Mouse (Mus musculus) thymus, postnatal 25 days (tissue): ENCODE results near the gene Rad54l2.

ENCODE experiments used
- DNase-seq: peaks from one replicate; pipeline ENCODE4 v3.0.0; 2022

Gene Rad54l2

DNA sequence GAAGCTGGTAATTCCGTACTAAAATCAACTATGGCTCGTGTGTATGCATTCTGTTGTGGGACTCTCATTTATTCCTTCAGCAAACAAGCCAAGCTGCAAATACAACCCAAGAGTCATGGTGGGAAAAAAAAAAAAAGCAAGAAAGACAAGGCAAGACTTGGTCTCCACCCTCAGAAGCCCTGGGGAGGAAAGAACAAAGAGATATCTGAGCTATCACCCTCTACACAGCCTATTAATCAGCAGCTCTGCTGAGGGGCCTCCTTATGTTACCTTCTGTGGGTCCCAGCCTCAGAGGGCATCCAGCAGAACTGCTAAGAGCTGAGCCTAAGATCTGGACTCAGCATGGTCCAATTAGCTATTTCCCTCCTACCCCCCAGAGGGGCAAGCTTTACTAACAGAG, 115.1 kb downstream of the Rad54l2 start:
- no peak for DNase-seq

DNA sequence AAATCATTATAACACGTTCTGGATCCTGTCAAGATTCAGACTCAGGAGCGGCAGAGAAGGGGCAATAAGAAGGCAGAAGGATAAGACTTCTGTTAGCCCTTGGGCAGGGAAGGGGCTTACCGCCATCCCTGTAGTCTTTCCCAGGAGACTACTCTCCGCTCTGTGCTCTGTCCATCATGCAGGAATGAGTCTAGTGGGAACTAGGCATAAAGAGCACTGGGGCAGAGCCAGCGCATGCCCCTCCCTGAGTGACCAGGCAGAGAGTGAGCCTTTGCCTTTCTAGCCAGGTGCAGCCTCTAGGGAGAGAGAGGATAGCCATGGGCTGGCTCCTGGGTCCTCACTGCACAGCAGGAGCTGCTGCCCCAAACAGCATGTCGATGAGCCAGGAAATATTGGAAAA, 124.1 kb downstream of the Rad54l2 start:
- no peak for DNase-seq

DNA sequence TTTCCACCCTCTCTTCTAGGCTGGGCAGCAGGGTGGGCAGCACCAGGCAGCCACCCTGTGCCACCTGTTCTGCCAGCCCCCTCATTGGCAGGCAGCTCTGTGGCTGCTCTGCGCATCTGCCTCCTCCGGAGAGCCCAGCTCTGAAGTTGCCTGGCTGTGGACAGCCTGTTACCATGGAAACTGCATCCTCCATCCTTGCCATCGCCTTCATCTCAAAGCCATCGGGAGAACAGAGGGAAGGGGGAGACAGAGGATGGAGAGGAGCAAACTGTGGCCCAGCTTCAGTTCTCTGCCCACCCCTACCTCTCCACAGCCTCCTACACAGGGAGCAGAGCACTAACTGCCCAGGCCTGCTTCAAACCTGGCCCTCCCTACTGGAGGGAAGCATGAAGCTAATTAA, 124.6 kb downstream of the Rad54l2 start:
- DNase-seq, result no peak

DNA sequence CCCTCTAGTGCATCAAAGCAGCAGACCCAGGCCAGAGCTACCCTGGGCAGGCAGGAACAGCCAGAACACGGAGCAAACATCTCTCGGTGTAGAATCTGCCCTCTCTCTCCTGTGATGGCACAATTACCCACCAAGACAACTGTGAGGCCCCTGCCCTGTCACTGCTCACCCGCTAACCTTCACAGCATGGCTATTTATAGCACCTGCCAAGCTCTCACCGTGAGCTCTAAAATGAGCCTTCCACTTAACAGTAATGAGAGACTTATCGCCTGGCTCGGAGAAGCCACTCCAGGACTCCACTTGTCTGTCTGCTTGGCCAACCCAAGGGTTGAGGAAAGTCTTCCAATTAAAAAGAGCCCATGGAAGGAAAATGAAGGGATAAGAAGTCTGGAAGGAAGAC, 125.8 kb downstream of the Rad54l2 start:
- no peak for DNase-seq

DNA sequence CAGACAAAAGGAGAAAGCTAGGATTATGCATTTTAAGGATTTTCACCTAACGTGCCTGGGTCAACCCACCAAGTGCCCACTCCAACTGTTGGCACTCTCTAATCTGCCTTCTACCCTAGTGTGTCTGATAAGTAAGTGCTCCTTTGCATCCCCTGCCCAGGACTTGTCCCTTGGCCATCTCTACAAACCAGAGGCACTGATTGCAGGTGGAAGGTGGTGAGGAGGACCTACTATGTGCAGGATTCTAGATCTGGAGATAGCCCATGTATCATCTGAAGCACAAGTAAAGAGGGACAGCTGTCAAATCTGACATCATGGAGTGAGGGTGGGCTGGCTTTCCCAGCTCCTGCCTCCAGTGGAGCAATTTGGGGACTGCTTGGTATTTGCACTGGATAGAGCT, 129.1 kb downstream of the Rad54l2 start:
- DNase-seq, result no peak

DNA sequence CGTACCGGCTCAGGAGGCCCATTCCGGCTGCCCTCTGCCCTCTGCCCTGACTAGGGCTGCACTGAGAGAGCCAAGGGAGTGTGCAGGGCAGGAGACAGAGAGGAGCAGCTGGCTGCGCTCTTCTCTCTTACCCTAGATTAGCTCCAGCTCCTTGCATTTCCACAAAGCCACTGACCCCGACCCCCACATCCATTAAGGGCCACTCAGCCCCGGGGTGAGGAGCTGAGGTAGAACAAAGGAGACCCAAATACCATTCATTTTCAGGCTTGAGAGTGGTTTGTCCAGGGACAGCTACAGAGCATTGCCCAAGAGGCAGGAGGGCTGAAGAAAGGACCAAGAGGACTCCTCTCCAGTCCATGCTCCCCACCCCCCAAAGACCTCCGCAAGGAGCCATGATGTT, 129.6 kb downstream of the Rad54l2 start:
- no peak for DNase-seq

DNA sequence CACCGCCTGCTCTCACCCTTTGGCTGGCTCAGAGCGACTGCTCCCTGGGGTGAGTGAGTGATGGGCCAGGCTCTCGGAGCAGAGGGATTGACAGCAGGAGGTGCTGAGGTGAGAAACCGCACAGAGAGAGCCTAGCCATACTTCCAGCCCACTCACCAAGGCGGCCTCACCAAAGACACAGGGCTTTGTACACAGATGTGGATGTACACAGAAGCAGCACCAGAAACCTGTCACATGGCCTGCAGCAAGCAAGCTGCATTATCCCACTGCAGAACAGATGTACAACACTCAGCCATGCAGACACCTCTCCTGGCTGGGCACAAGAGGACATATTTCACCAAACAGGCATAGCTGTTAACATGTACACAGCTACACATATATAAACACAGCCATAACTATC, 131.4 kb downstream of the Rad54l2 start:
- no peak for DNase-seq

DNA sequence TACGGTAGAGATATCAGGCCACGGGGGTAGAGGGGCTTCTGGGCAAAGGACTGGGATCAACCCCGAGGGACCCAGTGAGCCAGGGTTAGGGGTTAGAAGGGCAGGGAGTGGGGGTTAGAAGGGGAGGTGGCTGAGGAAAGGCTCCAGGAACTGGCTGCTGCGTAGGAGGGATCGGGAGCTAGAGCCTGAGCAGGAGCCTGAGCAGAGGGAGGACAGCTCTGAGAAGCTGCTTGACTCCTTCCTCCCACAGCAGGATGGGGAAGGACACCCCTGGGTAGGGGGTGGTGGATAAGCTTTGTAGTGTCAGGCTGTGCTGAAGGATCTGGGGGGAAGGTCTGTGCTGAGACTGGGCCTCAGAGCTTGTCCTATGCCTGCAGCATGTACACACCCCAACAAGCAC, 132.2 kb downstream of the Rad54l2 start:
- no peak for DNase-seq

DNA sequence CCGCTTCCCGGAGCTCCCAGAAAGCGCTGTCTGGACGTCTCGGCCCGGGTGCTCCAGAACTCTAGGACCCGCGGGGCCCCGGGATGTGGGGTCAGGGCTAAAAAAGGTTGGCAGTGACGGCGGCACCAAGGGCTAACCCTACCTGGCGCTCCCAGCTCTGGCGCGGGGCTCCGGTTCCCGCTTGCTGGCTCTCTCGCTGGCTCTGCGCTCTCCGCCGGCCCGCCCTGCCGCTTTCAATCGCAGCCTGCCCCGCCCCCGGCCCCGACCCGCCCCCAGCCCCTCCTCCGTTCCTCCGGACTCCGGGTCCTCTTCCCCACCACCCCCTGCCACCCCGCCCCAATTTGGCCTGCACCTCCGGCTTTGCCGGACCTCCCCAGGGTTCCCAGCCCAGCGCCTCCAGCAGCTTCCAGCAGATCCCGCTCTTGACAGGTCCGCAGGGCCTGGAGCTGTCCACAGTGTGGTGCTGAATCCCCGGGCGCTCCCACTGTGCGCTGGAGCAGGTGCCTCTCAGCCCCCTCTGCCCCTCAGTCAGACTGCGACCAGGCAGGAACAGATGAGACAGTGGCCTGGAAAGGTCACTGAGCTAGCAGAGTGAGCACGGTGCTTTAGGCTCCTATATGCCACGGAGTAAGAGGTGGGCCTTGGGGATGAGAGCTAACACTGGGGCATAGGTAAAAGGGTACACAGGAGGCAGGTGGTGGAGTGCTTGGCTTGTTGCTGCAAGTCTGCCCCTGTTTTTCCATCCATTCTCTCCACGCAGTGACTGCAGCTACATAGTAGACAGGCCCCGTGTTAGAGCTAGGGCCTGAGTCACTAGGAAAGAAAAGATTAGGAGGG, 132.9 kb downstream of the Rad54l2 start, which contains the start of gene Grm2:
Gene Grm2 (minus strand): TSS at position 199 of the 837 bp plus-strand sequence.
- peak; percentile 48 for DNase-seq

DNA sequence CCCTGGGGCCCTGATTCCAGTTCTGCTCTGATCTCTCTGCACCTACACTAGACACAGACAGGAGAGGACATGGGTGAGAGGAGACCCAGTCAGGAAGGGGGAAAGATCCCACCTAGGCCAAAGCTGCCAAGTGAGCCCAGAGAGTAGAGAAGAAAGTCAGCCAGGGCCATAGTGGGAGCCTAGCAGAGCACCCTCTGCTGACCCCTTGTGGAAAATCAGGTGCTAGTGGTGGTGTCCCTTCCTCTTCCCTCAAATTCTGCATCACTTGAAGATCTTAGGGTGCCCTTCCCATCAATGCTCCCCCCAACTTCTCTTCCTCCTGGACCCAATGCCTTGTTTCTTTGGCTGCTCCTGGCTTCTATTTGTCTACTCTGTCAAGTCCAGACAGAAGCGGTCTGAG, 136.3 kb downstream of the Rad54l2 start:
- DNase-seq, result no peak

DNA sequence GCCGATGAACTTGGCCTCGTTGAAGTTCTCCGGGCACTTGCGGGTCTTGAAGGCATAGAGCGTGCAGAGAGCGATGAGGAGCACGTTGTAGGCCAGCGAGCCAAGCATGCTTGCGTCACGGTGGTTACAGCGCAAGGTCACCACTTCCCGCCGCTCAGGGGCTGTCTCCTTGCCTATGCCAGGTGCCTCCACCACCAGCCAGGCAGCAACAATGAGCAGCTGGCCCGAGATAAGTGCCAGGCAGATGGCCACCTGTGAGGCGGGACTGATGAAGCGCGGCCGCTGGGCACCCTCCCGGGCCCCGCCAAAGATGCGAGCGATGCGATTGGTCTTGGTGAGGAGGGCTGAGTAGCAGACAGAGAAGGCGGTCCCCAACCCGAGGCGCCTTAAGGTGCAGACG, 141.8 kb downstream of the Rad54l2 start:
- DNase-seq, result no peak

DNA sequence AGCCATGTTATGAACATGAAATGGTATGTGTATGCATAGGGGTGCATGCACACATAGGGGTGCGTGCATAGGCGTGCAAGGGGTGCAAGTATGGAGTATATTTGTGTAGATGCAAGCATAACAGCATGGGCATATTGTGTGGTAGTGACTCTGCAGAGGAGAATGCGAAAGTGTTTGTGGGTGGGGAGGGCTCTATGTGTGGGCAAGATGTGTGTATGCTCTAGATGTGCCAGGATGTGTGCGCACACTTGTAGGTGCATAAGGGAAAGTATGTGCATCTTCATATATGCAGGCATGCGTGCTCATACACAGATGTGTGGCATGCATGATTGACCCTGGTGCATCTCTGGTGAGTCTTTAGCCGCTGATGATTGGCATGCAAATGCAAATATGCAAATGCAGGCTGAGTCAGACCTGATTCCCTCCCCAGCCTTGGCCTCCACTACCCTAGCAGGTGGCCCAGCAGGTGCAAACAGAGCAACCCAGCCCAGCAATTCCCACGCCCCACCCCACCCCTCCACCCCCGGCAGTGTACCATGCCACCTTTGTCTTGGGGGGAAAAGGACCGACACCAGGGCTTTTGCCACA, 143.2 kb downstream of the Rad54l2 start:
- no peak for DNase-seq

DNA sequence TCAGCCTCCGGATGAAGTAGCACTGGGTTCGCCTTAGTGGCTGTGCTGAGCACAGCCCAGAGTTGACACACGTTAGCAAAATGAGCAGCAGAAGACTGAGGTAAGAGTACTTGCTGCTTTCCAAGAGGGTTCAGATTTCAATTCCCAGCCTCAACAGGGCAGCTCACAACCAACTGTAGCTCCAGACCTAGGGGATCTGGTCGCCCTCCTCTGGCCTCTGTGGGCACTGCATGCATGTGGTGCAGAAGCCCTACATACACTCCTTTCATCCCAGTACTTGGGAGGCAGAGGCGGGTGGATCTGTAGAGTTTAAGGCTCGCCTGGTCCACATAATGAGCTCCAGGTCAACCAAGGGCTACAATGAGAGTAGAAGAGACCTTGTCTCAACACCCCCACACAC, 145.2 kb downstream of the Rad54l2 start:
- DNase-seq, result no peak

DNA sequence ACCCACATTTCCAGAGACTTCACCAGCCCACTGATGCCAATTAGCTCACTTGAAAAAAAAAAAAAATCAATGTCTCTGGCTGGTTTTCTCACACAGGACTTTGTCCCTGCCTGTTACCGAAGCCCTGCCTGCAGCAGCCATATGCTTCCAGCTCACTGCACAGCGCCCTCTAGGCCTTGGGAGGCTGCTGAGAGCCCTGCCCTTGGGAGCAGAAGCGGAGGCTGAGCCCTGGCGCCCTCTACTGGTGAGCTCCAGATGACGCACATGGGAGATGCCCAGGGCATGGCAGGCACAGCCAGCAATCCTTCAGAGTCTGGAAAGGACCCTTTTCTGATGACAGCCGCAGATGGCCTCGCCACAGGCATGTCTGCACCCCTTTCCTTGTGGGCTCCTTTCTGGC, 145.9 kb downstream of the Rad54l2 start:
- DNase-seq, result peak; percentile 81

DNA sequence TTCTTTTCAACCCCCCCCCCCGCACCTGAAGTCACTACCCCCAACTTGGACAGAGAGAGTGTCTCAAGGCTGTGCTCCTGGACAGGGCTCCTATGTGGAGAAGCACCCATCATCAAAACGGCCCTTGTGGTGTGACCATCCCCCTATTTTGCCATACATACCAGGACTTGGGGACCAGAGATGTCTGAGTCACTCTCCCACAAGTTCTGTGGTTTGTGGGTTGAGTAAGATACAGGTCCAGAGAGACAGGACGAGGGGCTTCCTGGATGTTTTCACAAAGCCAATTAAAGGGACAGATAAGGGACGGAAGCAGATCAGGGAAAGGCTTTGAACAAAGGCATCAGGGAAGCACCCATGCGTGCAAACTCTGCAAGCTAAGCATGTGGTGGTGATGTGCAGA, 147.6 kb downstream of the Rad54l2 start:
- DNase-seq, result no peak

DNA sequence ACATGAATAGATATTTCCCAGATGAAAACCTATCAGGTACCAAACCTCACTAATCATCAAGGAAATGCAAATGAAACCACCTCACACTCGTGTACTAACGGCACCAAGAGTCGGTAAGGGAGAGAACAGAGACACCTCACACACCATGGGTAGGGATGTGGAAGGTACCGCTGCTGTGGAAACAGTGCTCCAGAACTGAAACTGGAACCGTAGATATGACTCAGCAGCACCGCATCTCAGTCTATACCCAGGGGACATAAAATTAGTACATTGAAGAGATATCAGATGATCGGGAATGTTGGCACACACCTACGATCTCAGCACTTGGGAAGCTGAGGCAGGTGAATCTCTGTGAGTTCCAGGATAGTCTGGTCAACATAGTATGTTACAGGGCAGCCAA, 150.8 kb downstream of the Rad54l2 start:
- DNase-seq, result no peak
